Mouse (Mus musculus) G1E (cell line): Measurements from ENCODE around the gene Mphosph9. TPM values are rescaled to one million over a fixed set of nuclear protein-coding genes. Genes with fewer than 3 reads are reported as not detected.

Experiments used
- ATAC-seq: 2 replicates; pipeline ENCODE4 v1.8.0; 2016; ENCODE audit warnings: mild to moderate bottlenecking; ENCODE audit not compliant: insufficient number of reproducible peaks, poor library complexity, low FRiP score, severe bottlenecking; ENCODE audit errors: extremely low read depth
- DNase-seq: peaks from one replicate; pipeline ENCODE4 v3.0.0; 2012; ENCODE audit warnings: low spot score
- H3K27me3 ChIP-seq: 2 replicates; pipeline ENCODE4 v1.6.1; 2012; ENCODE audit warnings: mild to moderate bottlenecking, low read length, inconsistent platforms; ENCODE audit not compliant: insufficient read depth
- H3K36me3 ChIP-seq: replicated peaks from 2 replicates; pipeline ENCODE3; 2012; ENCODE audit warnings: mild to moderate bottlenecking, inconsistent platforms
- H3K4me1 ChIP-seq: 2 replicates; pipeline ENCODE4 v1.6.1; 2012; ENCODE audit warnings: low read depth, low read length, inconsistent platforms, mixed read lengths; ENCODE audit not compliant: insufficient read depth
- H3K4me3 ChIP-seq: 2 replicates; pipeline ENCODE4 v1.5.1; 2012; ENCODE audit warnings: low read depth, mild to moderate bottlenecking, inconsistent platforms, low read length, moderate library complexity, mixed read lengths
- H3K9me3 ChIP-seq: replicated peaks from 2 replicates; pipeline ENCODE4 v1.6.1; 2012; ENCODE audit warnings: inconsistent platforms
- CTCF ChIP-seq: IDR thresholded peaks from 2 replicates; pipeline ENCODE4 v1.5.1; 2012; ENCODE audit warnings: low read depth, low read length, inconsistent platforms, mixed read lengths
- GATA1 ChIP-seq: IDR thresholded peaks from 2 replicates; pipeline ENCODE4 v1.6.1; 2012; ENCODE audit warnings: borderline replicate concordance, low read length, inconsistent platforms, mixed read lengths
- GATA2 ChIP-seq: IDR thresholded peaks from 2 replicates; pipeline ENCODE4 v1.6.1; 2012; ENCODE audit warnings: low read depth, low read length, inconsistent platforms, borderline replicate concordance
- POLR2AphosphoS5 ChIP-seq: IDR thresholded peaks from 2 replicates; pipeline ENCODE4 v1.6.1; 2012; ENCODE audit warnings: low read depth, low read length, inconsistent platforms; ENCODE audit not compliant: insufficient replicate concordance
- TAL1 ChIP-seq: conservative IDR thresholded peaks from 2 replicates; pipeline ENCODE4 v1.6.1; 2012; ENCODE audit warnings: low read depth, low read length, inconsistent platforms, mixed read lengths
- polyA plus RNA-seq: library from polyadenylated mRNA; stranded (reverse); fragments of >175 nt; gene quantifications from 2 replicates; pipeline ENCODE4 v1.2.3, GENCODE M21; 2012
- total RNA-seq, 2 experiments: library from RNA; stranded (forward) in 1 of 2; stranded (reverse) in 1 of 2; fragments of 200-1000 nt in 1 of 2; fragments of >200 nt in 1 of 2; fragmentation: Nextera tagmentation in 1 of 2; gene quantifications; 2 replicates each; pipeline ENCODE4 v1.2.3; 2014 to 2017

The Mphosph9 gene
- total and polyA plus RNA-seq, 3 experiments = 2.0 to 24.2 (median 23.2) TPM

DNA sequence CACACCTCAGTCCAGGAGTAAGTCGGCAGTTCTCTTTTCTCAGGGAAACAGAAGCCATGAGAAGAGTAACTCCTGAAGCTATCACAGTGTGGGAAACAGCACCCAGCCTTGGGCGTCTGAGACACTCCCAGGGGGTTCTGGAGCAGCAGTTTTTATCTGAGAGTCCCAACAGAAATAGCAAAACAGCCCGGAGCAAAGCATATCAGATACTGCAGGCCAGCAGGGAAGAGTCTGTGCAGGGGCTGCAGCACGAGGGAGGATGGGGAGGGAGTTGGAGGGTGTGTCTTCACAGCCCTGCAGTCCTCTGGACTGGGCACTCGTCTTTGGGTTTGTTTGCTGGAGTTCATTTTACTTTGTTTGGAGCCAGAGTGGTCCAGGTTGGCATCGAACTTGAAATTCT, 117.9 kb downstream of the Mphosph9 start:
- DNase-seq (no peak), ATAC-seq (peak; percentile 71)
- Histone ChIP-seq H3K27me3 (no peaks in the 10 kb centered on the region), H3K4me3 (peak overlapping the region; percentile 56; the same call in 1 of the 2 replicates), H3K9me3 (no peaks in the 10 kb centered on the region), H3K36me3 (peaks cover 70% of the 10 kb centered on the region), H3K4me1 (peaks cover 74% of the 10 kb centered on the region)
- no peak for TF ChIP-seq POLR2AphosphoS5
- no peak for TF ChIP-seq GATA2
- no peak for TF ChIP-seq TAL1
- TF ChIP-seq CTCF = no peak
- TF ChIP-seq GATA1 = no peak

DNA sequence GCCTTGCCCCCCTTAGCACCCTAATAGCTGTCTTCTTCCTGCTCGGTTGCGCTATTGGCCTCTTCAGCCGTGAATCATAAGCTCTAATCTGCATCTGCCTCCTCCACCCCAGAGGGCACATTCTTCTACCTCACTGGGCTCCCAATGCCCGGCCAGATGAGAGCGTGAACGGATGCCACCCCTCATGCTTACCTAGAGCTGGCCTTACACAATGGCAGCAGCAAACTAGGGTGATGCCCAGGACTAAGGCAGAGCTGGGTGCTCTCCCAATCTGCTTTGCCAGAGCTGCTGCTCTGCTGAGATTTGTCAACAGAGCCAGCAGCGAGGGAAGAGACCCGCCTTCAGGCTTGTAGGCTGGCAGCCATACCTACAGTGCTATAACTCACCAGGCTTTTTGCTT, 119.7 kb downstream of the Mphosph9 start:
- no peak for TF ChIP-seq GATA1
- TF ChIP-seq CTCF = no peak
- TF ChIP-seq TAL1 = no peak
- TF ChIP-seq GATA2 = no peak
- TF ChIP-seq POLR2AphosphoS5 = no peak
- Histone ChIP-seq H3K27me3 (no peaks in the 10 kb centered on the region), H3K4me3 (no peak overlapping the region; the same call in 1 of the 2 replicates), H3K4me1 (peaks cover 82% of the 10 kb centered on the region), H3K36me3 (peaks cover 59% of the 10 kb centered on the region), H3K9me3 (no peaks in the 10 kb centered on the region)
- ATAC-seq (no peak), DNase-seq (no peak)

DNA sequence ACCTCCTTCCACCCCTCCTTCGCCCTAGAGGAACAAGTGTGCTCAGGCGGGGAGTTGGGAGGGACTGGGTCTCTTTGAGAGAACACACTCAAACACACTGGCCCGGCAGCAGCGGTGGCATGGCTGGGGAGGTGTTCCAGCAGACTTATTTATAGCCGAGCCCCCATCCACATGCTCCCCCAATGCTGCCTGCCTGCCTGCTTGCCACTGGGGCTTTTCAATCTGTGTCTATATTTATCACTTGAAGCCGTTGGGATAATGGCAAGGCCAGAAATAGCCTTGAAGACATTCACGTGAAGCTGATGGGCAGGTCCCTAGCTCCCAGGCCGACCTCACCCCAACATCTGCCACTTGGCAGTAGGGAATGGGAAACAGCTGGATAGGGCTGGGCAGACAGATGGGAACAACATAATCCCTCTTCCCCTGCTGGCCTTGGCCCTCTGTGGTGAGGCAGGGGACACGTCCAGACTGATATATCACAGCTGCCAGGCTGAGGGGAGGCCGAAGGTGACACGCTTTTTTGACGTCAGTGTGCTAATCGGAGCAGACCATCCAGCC, 121.2 kb downstream of the Mphosph9 start:
- no peaks in the 10 kb centered on the region for H3K27me3 ChIP-seq
- ATAC-seq (no peak), DNase-seq (no peak)
- no peak for TF ChIP-seq GATA1
- TF ChIP-seq CTCF = no peak
- TF ChIP-seq GATA2 = no peak
- TF ChIP-seq POLR2AphosphoS5 = no peak
- TF ChIP-seq TAL1 = no peak
- no peaks in the 10 kb centered on the region for H3K9me3 ChIP-seq
- H3K4me1 ChIP-seq = peaks cover 93% of the 10 kb centered on the region
- no peak overlapping the region for H3K4me3 ChIP-seq
- H3K36me3 ChIP-seq = peaks cover 65% of the 10 kb centered on the region

DNA sequence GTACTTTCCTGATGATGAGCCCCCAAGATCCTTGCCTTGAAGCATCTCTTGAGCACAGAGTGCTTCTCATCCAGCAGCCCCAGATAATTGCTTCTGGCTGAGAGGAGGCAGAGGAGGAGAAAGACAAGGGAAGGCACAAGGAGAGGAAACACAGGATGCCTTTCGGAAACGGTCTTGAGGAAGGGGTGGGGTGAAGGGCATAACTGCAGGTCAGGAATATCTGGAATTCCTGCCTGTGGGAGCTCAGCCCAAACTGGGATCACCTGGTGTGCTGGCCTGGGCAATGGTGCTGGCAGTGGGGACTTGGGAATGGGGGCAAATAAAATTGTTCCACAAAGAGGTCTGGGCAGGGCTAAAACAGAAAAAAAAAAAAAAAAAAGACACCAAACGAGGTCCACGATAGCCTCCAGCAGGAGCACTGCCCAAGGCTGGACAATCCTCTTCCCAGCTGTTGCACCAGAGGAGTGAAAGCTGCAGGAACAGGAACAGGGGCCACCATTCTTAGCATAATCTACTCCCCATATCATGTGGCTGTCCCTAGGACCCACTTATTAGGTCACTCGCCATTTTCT, 121.9 kb downstream of the Mphosph9 start:
- Histone ChIP-seq H3K36me3 (peaks cover 63% of the 10 kb centered on the region), H3K27me3 (no peaks in the 10 kb centered on the region), H3K4me1 (peaks cover 93% of the 10 kb centered on the region), H3K4me3 (no peak overlapping the region), H3K9me3 (no peaks in the 10 kb centered on the region)
- TF ChIP-seq CTCF = no peak
- TF ChIP-seq TAL1 = no peak
- no peak for TF ChIP-seq GATA2
- TF ChIP-seq GATA1 = no peak
- TF ChIP-seq POLR2AphosphoS5 = no peak
- DNase-seq (no peak), ATAC-seq (no peak)

DNA sequence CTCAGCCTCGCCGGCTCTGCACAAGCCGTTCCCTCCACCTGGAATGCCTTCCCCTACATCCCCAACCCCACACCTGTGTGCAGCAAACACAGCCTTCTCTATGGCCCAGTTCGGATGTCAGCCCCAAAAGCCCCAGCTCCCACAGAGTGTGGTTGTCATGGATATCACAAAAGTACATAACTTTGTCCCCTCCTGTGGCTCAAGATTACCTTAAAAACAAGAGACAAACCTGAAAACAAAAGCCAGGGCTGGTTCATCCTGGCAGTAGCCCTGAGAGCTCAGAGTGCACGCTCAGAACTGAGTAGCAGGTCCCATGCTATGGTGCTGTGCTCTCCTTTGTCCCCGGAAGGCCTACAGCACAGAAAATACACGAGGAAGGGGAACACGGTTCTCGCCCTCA, 122.6 kb downstream of the Mphosph9 start:
- H3K36me3 ChIP-seq = peaks cover 65% of the 10 kb centered on the region
- no peak for ATAC-seq

DNA sequence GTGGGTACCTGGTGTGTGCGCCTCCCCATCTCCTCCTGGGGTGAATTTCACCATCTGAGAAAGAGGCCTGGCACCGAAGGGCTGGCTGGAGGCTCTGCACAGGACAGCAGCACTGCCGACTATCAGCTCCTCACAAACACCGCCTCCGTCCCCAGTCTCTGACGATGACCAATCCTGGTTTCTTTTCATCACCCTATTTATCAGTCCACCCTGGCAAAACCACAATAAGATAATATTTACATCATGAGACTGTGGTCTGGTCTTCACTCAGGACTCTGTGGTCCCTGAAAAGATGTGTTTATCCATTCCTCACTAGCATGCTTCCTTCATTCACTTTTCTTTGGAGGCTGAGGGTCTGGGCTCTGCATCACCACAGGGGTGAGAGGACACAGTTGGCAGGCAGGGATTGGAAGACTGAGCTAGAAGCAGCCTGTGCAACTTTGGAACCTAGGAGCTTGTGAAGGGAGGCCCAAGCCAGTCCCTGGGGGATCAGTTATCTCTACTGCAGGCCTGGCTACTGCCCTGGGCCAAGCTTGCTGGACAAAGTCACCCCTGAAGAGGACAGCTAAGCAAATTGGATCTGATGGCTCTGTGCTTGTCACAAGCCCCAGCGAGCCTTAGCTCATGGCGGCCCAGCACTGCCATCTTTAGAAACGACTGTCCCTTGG, 123.5 kb downstream of the Mphosph9 start:
- ATAC-seq (peak; percentile 54), DNase-seq (no peak)
- Histone ChIP-seq H3K9me3 (no peaks in the 10 kb centered on the region), H3K4me3 (peak overlapping the region; percentile 61; the same call in 1 of the 2 replicates), H3K36me3 (peaks cover 69% of the 10 kb centered on the region), H3K4me1 (peaks cover 91% of the 10 kb centered on the region), H3K27me3 (no peaks in the 10 kb centered on the region)
- TF ChIP-seq TAL1 = no peak; the same call in 1 of the 2 replicates
- no peak for TF ChIP-seq GATA1
- no peak for TF ChIP-seq CTCF
- no peak for TF ChIP-seq POLR2AphosphoS5
- TF ChIP-seq GATA2 = no peak

More for the DNA sequence above, 122.6 kb downstream of the Mphosph9 start:
- Histone ChIP-seq H3K27me3 (no peaks in the 10 kb centered on the region), H3K4me3 (peak overlapping the region; percentile 8; the same call in 1 of the 2 replicates), H3K4me1 (peaks cover 93% of the 10 kb centered on the region), H3K9me3 (no peaks in the 10 kb centered on the region)
- no peak for DNase-seq
- no peak for TF ChIP-seq GATA2
- TF ChIP-seq GATA1 = no peak
- TF ChIP-seq CTCF = no peak
- TF ChIP-seq TAL1 = no peak
- no peak for TF ChIP-seq POLR2AphosphoS5
